Mouse (Mus musculus) limb, embryonic 11.5 days (tissue): ENCODE measurements around the gene Ror2. TPM values are rescaled to one million over a fixed set of nuclear protein-coding genes. Genes with fewer than 3 reads are reported as not detected.

Experiments
- ATAC-seq: fragments of 200-750 bp; cut with Nextera tagmentation; 2 replicates; pipeline ENCODE4 v1.8.0; 2017; ENCODE audit warnings: low read depth; ENCODE audit not compliant: insufficient number of reproducible peaks, low FRiP score, low TSS enrichment
- DNase-seq: peaks from one replicate; pipeline ENCODE4 v3.0.0-alpha.2; 2015; ENCODE audit warnings: low spot score
- H3K27ac ChIP-seq: fragments of 300-500 bp; sonication (generic); replicated peaks from 2 replicates; pipeline ENCODE4 v1.5.1; 2014; ENCODE audit warnings: low read depth, mild to moderate bottlenecking, low read length
- H3K27me3 ChIP-seq: fragments of 300-500 bp; sonication (generic); 2 replicates; pipeline ENCODE4 v1.6.1; 2014; ENCODE audit warnings: mild to moderate bottlenecking, low read length, mixed read lengths; ENCODE audit not compliant: control insufficient read depth, insufficient read depth
- H3K36me3 ChIP-seq: fragments of 300-500 bp; sonication (generic); 2 replicates; pipeline ENCODE4 v1.6.1; 2014; ENCODE audit warnings: mild to moderate bottlenecking, low read length, moderate library complexity, mixed read lengths; ENCODE audit not compliant: control insufficient read depth, insufficient read depth
- H3K4me1 ChIP-seq: fragments of 300-500 bp; sonication (generic); 2 replicates; pipeline ENCODE4 v1.6.1; 2014; ENCODE audit warnings: low read length, mixed read lengths; ENCODE audit not compliant: control insufficient read depth, insufficient read depth
- H3K4me2 ChIP-seq: fragments of 300-500 bp; sonication (generic); 2 replicates; pipeline ENCODE4 v1.6.1; 2014; ENCODE audit warnings: low read depth, mild to moderate bottlenecking, moderate library complexity; ENCODE audit not compliant: severe bottlenecking
- H3K4me3 ChIP-seq: fragments of 300-500 bp; sonication (generic); 2 replicates; pipeline ENCODE4 v1.5.1; 2014; ENCODE audit warnings: low read depth, low read length
- H3K9ac ChIP-seq: fragments of 300-500 bp; sonication (generic); 2 replicates; pipeline ENCODE4 v1.6.1; 2014; ENCODE audit warnings: mild to moderate bottlenecking, low read length
- H3K9me3 ChIP-seq: fragments of 300-500 bp; sonication (generic); 2 replicates; pipeline ENCODE4 v1.6.1; 2016; ENCODE audit warnings: low read length; ENCODE audit not compliant: control insufficient read depth
- WGBS: fragments of 180-500 bp; shearing (Covaris S2); extraction: QIAGEN DNeasy Blood & Tissue Kit; methylation state at CpG from one replicate; pipeline ENCODE4 v1.1.7; 2014; 5-methylcytosine and 5-hydroxymethylcytosine counted together
- polyA plus RNA-seq: library from polyadenylated mRNA; unstranded; fragments of >200 nt; fragmentation: Nextera tagmentation; extraction: Ambion mirVana; gene quantifications from 2 replicates; pipeline ENCODE4 v1.2.1, GENCODE M21; 2014

Ror2 gene
- polyA plus RNA-seq, 1 experiment from 2014 or later = 17.8 TPM

DNA sequence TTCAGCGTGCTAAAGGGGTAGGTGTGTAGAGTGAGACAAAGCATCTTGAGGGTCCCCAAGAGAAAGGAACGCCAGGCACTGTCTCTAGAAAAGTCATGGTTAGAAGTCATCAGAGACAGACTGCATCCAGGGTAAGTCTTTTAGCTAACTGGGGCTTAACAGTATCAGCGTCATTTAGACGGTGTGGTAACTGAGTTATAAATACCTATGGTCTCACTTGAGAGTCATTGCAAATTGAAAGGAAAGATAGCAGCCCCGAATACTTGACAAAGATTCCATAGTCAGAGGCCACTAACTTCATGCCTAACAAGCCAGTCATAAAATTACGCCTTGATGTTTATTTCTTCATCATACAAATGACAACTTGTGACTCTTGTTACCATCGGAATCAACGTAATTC, 191.3 kb downstream of the Ror2 start:
- no peaks in the 10 kb centered on the region for H3K4me1 ChIP-seq
- ATAC-seq (no peak), DNase-seq (no peak)
- WGBS = 64% methylated on average over 8 of the region's 8 CpGs
- H3K4me3 ChIP-seq = no peak overlapping the region
- no peaks in the 10 kb centered on the region for H3K9me3 ChIP-seq
- no peak overlapping the region for H3K27ac ChIP-seq
- no peak overlapping the region for H3K4me2 ChIP-seq
- H3K36me3 ChIP-seq = no peaks in the 10 kb centered on the region
- H3K27me3 ChIP-seq = no peaks in the 10 kb centered on the region
- no peak overlapping the region for H3K9ac ChIP-seq

DNA sequence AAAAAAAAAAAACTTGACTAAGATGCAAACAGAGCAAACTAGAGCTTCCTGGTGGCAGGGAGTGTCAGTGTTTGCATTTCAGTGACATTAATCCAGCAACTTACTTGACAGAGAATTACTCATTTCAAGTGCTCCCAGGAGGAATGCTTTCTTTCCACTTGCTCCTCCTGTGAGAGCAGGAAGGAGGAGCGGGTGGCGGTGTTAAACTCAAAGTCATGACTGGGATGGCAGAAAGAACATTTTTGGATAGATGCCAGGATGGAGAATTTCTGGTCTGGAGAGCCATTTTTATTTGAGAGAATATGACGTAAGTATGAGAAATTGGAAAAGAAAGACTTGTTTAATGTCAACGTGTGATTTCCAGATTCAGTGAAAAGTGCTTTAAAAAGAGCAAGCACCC, 192.5 kb downstream of the Ror2 start:
- WGBS = 88% methylated on average over 4 of the region's 4 CpGs
- no peaks in the 10 kb centered on the region for H3K27me3 ChIP-seq
- DNase-seq (no peak), ATAC-seq (no peak)
- no peak overlapping the region for H3K9ac ChIP-seq
- no peak overlapping the region for H3K4me3 ChIP-seq
- H3K27ac ChIP-seq = no peak overlapping the region
- H3K4me1 ChIP-seq = no peaks in the 10 kb centered on the region
- H3K9me3 ChIP-seq = no peaks in the 10 kb centered on the region
- H3K36me3 ChIP-seq = no peaks in the 10 kb centered on the region
- no peak overlapping the region for H3K4me2 ChIP-seq

DNA sequence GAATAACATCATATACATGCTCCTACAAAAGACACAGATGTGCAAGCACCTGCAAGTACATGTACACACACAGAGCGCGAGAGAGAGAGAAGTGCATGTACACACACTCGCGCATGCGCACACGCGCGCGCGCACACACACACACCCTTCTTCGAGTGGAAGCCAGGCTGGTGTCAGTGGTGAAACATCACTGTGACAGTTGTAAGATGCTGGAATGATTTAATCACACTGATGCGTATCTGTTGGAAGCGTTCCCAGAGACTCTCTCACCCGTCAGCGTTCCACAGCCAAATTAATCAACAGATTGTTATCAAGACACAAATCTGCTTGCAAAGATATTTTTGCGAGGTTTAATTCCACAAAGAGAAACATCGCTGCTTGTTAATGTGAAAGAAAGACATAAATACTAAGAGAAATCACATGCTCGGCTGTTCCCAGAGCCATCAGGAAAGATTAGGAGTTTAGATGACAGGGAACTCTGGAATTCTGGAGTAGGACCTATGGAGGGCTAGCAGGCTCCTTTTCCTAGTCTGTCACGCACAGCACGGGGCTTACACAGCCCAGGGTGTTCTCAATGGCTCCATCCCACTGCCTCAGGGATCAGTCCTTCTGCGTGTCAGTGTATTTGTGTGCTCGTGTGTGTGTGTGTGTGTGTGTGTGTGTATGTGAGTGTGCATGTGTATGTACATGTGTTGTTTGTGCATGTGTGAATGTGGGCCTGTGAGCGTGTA, 199.2 kb downstream of the Ror2 start:
- Histone ChIP-seq H3K27me3 (no peaks in the 10 kb centered on the region), H3K9me3 (no peaks in the 10 kb centered on the region), H3K36me3 (no peaks in the 10 kb centered on the region), H3K27ac (no peak overlapping the region), H3K4me1 (0 out of 2 replicates have a peak, but pooled peaks cover 4% of the 10 kb centered on the region), H3K9ac (no peak overlapping the region), H3K4me2 (no peak overlapping the region), H3K4me3 (no peak overlapping the region)
- no peak for DNase-seq
- 89% methylated on average over 23 of the region's 23 CpGs for whole genome bisulfite sequencing
- ATAC-seq = no peak

DNA sequence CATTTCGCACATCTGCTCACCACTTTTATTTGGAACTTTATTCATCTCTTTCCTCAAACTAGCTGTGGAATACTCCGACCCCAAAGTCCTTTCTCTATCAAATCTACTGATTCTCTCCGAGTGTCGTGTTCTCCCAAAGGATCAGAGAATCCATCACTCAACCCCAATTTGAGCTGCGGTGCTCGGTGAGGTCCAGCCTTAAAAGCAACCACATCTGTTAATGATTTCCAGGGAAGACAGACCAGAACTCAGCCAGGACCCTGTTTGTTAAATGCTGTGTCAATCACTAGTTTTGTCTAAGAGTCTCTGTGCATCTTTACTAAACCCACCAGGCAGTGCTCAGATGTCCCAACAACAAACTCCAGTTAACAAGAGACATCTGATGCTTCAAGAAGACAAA, 204.1 kb downstream of the Ror2 start:
- WGBS = 27% methylated on average over 6 of the region's 6 CpGs
- DNase-seq = no peak
- Histone ChIP-seq H3K4me3 (no peak overlapping the region), H3K9me3 (no peaks in the 10 kb centered on the region), H3K4me2 (no peak overlapping the region), H3K4me1 (0 out of 2 replicates have a peak, but pooled peaks cover 4% of the 10 kb centered on the region), H3K9ac (no peak overlapping the region), H3K27ac (no peak overlapping the region), H3K27me3 (no peaks in the 10 kb centered on the region), H3K36me3 (no peaks in the 10 kb centered on the region)
- ATAC-seq = no peak

DNA sequence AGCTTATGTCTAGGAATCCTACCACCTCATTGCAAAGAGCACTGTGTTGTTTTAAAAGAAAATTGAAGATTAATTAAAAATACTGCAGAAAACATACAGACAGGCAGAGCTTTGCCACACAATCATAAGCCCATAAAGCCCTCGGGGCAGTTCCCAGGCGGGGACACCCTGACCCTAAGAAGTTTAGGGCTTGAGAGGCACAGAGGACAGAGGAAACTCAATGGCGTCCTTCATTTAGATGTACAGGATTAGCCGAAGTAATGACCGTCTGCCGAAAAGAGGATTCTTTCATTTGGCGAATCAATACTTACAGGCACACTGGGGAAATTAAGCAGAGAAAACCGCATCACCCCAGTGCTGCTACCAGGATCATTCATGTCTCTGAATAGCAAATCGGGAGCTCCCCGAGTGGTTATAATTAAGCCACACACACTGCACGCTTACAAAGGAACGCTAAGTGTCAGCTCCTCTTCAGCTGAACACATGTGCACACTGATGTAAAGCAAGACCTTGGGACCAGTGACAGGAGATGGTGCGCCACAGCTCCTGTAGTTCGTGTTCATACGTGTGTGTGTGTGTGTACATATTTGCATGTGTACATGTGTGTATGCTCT, 208.1 kb downstream of the Ror2 start:
- Histone ChIP-seq H3K4me1 (0 out of 2 replicates have a peak, but pooled peaks cover 4% of the 10 kb centered on the region), H3K9ac (no peak overlapping the region), H3K27ac (no peak overlapping the region), H3K36me3 (no peaks in the 10 kb centered on the region), H3K9me3 (no peaks in the 10 kb centered on the region), H3K4me3 (no peak overlapping the region), H3K27me3 (no peaks in the 10 kb centered on the region), H3K4me2 (no peak overlapping the region)
- ATAC-seq (no peak), DNase-seq (no peak)
- WGBS = 82% methylated on average over 15 of the region's 15 CpGs

DNA sequence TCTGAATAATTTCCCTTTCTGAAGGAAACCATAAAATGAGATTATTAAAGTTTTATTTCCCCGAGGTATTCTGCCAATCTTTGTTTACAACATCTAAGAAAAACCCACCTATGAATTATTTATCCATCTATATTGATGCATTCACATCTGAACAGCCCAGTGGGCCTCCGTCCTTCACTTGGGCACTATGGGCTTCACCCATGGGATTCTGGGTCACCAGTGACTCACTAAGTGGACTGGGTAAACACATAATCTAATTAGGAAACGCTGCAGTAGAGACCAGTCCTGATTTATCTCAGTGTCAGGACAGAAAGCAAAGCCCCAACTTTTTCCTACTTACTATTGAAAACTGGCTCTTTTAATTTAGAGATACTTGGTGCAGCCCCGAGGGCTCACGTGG, 210.9 kb downstream of the Ror2 start:
- H3K4me3 ChIP-seq = no peak overlapping the region
- 75% methylated on average over 5 of the region's 5 CpGs for WGBS
- H3K4me1 ChIP-seq = no peaks in the 10 kb centered on the region
- no peak overlapping the region for H3K27ac ChIP-seq
- no peak overlapping the region for H3K9ac ChIP-seq
- DNase-seq (no peak), ATAC-seq (no peak)
- H3K36me3 ChIP-seq = no peaks in the 10 kb centered on the region
- H3K4me2 ChIP-seq = no peak overlapping the region
- no peaks in the 10 kb centered on the region for H3K27me3 ChIP-seq
- no peaks in the 10 kb centered on the region for H3K9me3 ChIP-seq

DNA sequence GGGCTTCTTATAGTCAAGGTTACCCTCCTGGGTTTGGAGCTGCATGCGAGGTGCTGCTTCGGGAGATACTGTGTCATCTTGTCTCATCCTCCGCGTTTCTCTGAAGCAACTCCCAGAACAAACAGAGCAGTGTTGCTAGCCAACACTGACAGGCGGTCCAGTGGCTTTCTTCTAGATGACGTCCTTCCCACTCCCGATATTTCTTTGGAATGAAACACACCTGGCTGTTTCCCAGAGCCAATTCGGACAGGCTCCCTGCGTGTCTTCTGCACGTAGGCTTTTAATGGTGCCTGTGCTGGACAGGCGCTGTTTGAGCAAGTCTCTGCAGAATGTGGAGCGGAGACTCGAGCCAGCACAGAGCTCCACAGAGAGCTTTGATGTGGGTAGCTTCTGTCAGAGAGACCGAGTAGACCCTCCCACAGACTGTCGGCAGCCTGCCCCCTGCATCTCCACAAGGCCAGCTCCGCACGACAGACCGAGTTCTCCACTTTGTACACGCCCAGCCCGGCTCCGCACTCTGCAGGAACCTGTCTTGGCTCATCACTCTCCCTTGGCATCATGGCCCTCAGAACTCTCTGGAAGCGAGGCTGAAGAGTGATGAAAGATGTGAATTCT, 216.7 kb downstream of the Ror2 start:
- 68% methylated on average over 22 of the region's 22 CpGs for WGBS
- no peak overlapping the region for H3K27ac ChIP-seq

DNA sequence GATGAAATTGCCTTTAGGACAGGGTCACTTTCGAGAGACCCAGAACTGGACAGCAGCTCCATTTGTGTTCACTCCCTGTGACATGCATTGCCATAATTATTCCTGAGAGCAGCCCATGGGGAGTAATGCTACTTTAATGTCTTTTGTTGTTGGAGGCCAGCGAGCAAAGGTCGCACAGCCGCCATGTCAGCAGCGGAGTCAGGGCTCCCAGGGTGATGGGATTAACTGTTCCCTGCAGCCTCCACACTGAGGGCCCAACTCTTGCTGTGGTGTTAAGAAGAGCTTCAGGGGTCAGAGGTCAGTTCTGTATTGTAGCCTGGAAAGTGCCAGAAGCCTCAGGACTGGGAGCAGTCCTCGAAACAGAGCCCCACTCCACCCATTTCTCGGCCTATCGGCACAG, 217.5 kb downstream of the Ror2 start:
- no peaks in the 10 kb centered on the region for H3K36me3 ChIP-seq
- no peaks in the 10 kb centered on the region for H3K9me3 ChIP-seq
- no peak overlapping the region for H3K27ac ChIP-seq
- H3K4me3 ChIP-seq = no peak overlapping the region
- H3K27me3 ChIP-seq = no peaks in the 10 kb centered on the region
- H3K9ac ChIP-seq = no peak overlapping the region
- 58% methylated on average over 8 of the region's 8 CpGs for WGBS
- ATAC-seq (no peak), DNase-seq (no peak)
- H3K4me1 ChIP-seq = no peaks in the 10 kb centered on the region
- H3K4me2 ChIP-seq = no peak overlapping the region

More for the DNA sequence above, 216.7 kb downstream of the Ror2 start:
- Histone ChIP-seq H3K36me3 (no peaks in the 10 kb centered on the region), H3K4me1 (no peaks in the 10 kb centered on the region), H3K27me3 (no peaks in the 10 kb centered on the region), H3K4me3 (no peak overlapping the region), H3K9ac (no peak overlapping the region), H3K9me3 (no peaks in the 10 kb centered on the region), H3K4me2 (no peak overlapping the region)
- DNase-seq (no peak), ATAC-seq (no peak)
